Mouse (Mus musculus) cerebellum, adult 2 months (tissue): Measurements from ENCODE around the gene Cars2.

ENCODE experiments used
- CTCF ChIP-seq: fragments of 200-500 bp; IDR thresholded peaks from 2 replicates; pipeline ENCODE4 v1.5.1; 2011; ENCODE audit warnings: low read depth, mild to moderate bottlenecking, control low read depth, low read length, moderate library complexity, borderline replicate concordance; ENCODE audit not compliant: insufficient read depth
- POLR2A ChIP-seq: fragments of 200-500 bp; IDR thresholded peaks from 2 replicates; pipeline ENCODE4 v1.6.1; 2011; ENCODE audit warnings: low read length, control low read depth, borderline replicate concordance; ENCODE audit not compliant: insufficient read depth

GRCm38 (mm10) chr8:11569260-11570097, 18.9 kb upstream of the Cars2 start:
- TF ChIP-seq CTCF, result no peak
- no peak for TF ChIP-seq POLR2A
